Mouse (Mus musculus) v-Abl transformed pro-B cells (cell line): ENCODE results near the gene Defb25.

Experiments
- in situ Hi-C, 2 experiments: fragments of 400-800 bp; cut with MboI; formaldehyde crosslinking; loops; one replicate each; pipeline ENCODE4 v1.15.1; 2025; ENCODE audit not compliant: unreplicated experiment in 2 of 2

Gene Defb25

GRCm38 (mm10) chr2:152628066-152628465 is 5.2 kb upstream of the Defb25 start:
- in situ Hi-C loops: no loop called here

GRCm38 (mm10) chr2:152626774-152627591 is 4.1 kb upstream of the Defb25 start, which contains the start of gene Rem1:
Gene Rem1 (plus strand): TSS chr2:152626951.
- in situ Hi-C loops: no loop called here

GRCm38 (mm10) chr2:152625256-152625655 is 2.4 kb upstream of the Defb25 start:
- in situ Hi-C loops: no loop called here

- in situ Hi-C loops: no loop called here
Measured at GRCm38 (mm10) chr2:152624566-152624965, 1.7 kb upstream of the Defb25 start.

- in situ Hi-C loops: no loop called here
Measured at GRCm38 (mm10) chr2:152622151-152622550, 702 bp downstream of the Defb25 start.

- in situ Hi-C loops: no loop called here
Measured at GRCm38 (mm10) chr2:152620367-152621134, 2.3 kb downstream of the Defb25 start.

- in situ Hi-C loops: loop anchor here (5.0 to 10.0 kb wide), 3 partner anchors 77 to 317 kb away; partner anchors contain the start of genes Bcl2l1 (in 2 of the 2) and Foxs1 (in 2 of the 2)
Measured at GRCm38 (mm10) chr2:152617374-152617773, 5.5 kb downstream of the Defb25 start.

- in situ Hi-C loops: loop anchor here (5.0 to 10.0 kb wide), 3 partner anchors 78 to 318 kb away; partner anchors contain the start of genes Bcl2l1 (in 2 of the 2) and Foxs1 (in 2 of the 2)
Measured at GRCm38 (mm10) chr2:152616470-152616869, 6.4 kb downstream of the Defb25 start.

- in situ Hi-C loops: loop anchor here (5.0 to 10.0 kb wide), 3 partner anchors 79 to 319 kb away; partner anchors contain the start of genes Bcl2l1 (in 2 of the 2) and Foxs1 (in 2 of the 2)
Measured at GRCm38 (mm10) chr2:152615563-152615962, 7.3 kb downstream of the Defb25 start.

- in situ Hi-C loops: loop anchor here (10.0 kb wide), 2 partner anchors 83 to 323 kb away; partner anchors contain the start of gene Foxs1 (in 2 of the 2)
Measured at GRCm38 (mm10) chr2:152612193-152612592, 10.7 kb downstream of the Defb25 start.

GRCm38 (mm10) chr2:152608719-152609118 is 14.1 kb downstream of the Defb25 start:
- in situ Hi-C loops: no loop called here

- in situ Hi-C loops: no loop called here
Measured at GRCm38 (mm10) chr2:152607746-152608145, 15.1 kb downstream of the Defb25 start.

- in situ Hi-C loops: no loop called here
Measured at GRCm38 (mm10) chr2:152604057-152604456, 18.8 kb downstream of the Defb25 start, which contains the start of gene Defb36. Gene Defb36 (plus strand): TSS chr2:152604327.

GRCm38 (mm10) chr2:152601275-152601960 is 21.4 kb downstream of the Defb25 start:
- in situ Hi-C loops: no loop called here

- in situ Hi-C loops: no loop called here
Measured at GRCm38 (mm10) chr2:152600076-152600475, 22.8 kb downstream of the Defb25 start.

GRCm38 (mm10) chr2:152599299-152599698 is 23.6 kb downstream of the Defb25 start, which contains the start of gene Defb45:
Gene Defb45 (minus strand): TSS chr2:152599399.
- in situ Hi-C loops: no loop called here

GRCm38 (mm10) chr2:152589021-152589420 is 33.8 kb downstream of the Defb25 start:
- in situ Hi-C loops: no loop called here

- in situ Hi-C loops: no loop called here
Measured at GRCm38 (mm10) chr2:152588450-152588849, 34.4 kb downstream of the Defb25 start.

GRCm38 (mm10) chr2:152586926-152587560 is 35.8 kb downstream of the Defb25 start:
- in situ Hi-C loops: no loop called here

- in situ Hi-C loops: no loop called here
Measured at GRCm38 (mm10) chr2:152580612-152581011, 42.2 kb downstream of the Defb25 start.
